ENCODE assay signal across 1 mouse cellular context in the genomic region with DNA sequence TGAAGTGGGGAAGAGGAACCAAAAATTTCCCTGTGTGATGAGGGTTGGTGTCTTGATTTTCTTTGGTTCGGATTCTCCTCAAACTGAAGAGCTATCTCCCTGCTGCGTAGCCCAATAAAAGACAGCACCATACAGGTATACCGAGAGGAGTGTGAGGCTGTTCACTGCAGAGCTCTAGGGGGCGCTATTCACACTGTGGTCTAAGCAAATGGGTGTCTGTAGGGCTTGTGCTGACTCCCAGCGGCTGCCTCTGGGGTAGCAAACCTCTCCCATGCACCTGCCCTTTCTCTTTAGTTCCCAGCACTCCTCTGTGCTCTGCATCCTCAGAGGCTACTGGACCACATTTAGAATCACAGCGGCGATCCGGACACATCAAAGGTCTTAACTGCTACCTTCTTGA.
TF ChIP-seq lines count a peak whose summit lies in the region.

No protein-coding gene starts in this region.

TF ChIP-seq in ES-E14, 5 proteins besides CTCF, POLR2A, EP300 and RAD21:
- TF ChIP-seq MAFK (IDR thresholded peaks at IDR 0.05; ENCODE audit: insufficient read depth, low read depth, low read length): no peak
- TF ChIP-seq ZC3H11A (IDR thresholded peaks at IDR 0.05; ENCODE audit: borderline replicate concordance, low read depth, low read length): peak; percentile 83
